8 mouse cellular contexts compared by ENCODE assay signal in the genomic region with DNA sequence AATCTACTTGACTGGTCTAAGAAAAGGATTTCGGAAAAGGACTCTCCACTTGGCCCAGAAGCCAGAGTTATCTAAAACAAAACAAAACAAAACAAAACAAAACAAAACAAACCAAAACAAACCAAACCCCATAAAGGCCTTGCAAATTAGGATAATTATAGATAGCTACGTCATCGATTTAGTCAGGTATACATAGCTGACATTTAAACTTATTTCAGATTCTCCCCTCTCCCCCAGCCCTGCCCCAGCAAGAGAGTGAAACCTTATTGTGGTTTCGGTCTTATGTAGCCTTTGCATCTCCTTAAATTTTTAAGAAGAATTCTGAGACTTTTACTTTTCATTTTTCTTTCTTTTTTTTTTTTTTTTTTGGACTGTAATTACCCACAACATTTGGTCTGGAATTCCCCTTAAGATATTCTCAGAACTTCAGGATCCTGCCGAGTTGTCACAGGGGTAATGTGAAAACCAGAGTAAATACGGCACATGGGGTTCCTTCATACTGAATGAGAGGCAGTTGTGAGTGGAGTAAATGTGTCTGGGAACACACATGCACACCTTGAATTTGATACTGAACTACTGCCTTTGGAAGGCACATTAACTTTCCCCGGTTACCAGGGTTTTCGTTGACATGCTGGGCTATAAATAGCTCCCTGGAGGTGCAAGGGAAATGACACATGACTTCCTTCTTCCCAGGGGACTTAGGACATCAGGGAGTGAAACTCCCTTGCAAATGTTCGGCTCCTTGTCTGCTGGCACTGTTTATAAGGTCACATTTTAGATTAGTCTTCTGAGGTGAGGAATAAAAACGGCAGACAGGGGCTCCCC.
A peak's percentile ranks its signal among the peaks of the same experiment; 100 is the strongest.
DNase-seq lines count a peak whose midpoint lies in the region; ATAC-seq and TF ChIP-seq lines count a peak whose summit lies in the region.

No protein-coding gene starts in this region.

- no peaks in the 10 kb centered on the region for H3K9me3 ChIP-seq in embryonic facial prominence, embryonic 12.5 days
- H3K9me3 ChIP-seq in embryonic facial prominence, embryonic 10.5 days, result no peaks in the 10 kb centered on the region
- H3K9me3 ChIP-seq in liver, postnatal 0 days (ENCODE audit: low read length), result no peaks in the 10 kb centered on the region
- H3K9me3 ChIP-seq in hindbrain, embryonic 11.5 days (ENCODE audit: control insufficient read depth, low read length), result no peaks in the 10 kb centered on the region

- no peak for TF ChIP-seq POLR2A in bone marrow macrophage, adult 2 months (IDR thresholded peaks at IDR 0.05; ENCODE audit: borderline replicate concordance, low read depth, low read length)

- 0 out of 2 replicates have a peak overlapping the region, but pooled peaks have one; percentile 13 for H3K4me2 ChIP-seq in embryonic facial prominence, embryonic 12.5 days (replicated peaks)
- peak overlapping the region; percentile 16 for H3K4me2 ChIP-seq in liver, postnatal 0 days (ENCODE audit: low read depth, low read length)
- no peak overlapping the region for H3K4me2 ChIP-seq in hindbrain, embryonic 11.5 days (replicated peaks; ENCODE audit: low read depth, low read length)

- peaks cover 4% of the 10 kb centered on the region for H3K4me1 ChIP-seq in embryonic facial prominence, embryonic 12.5 days
- peaks cover 15% of the 10 kb centered on the region for H3K4me1 ChIP-seq in embryonic facial prominence, embryonic 10.5 days
- peaks cover 18% of the 10 kb centered on the region for H3K4me1 ChIP-seq in bone marrow macrophage, adult 2 months (ENCODE audit: control insufficient read depth, insufficient read depth, low read length)
- no peaks in the 10 kb centered on the region for H3K4me1 ChIP-seq in liver, postnatal 0 days (ENCODE audit: insufficient read depth)
- H3K4me1 ChIP-seq in hindbrain, embryonic 11.5 days (replicated peaks; ENCODE audit: control insufficient read depth, insufficient read depth, low read length), result no peaks in the 10 kb centered on the region

- no peak for ATAC-seq in embryonic facial prominence, embryonic 12.5 days (ENCODE audit: insufficient number of reproducible peaks, insufficient read depth, low FRiP score, low TSS enrichment)
- ATAC-seq in liver, postnatal 0 days, result peak; percentile 40; the same call in 1 of the 2 replicates
- no peak for ATAC-seq in megakaryocyte-erythroid progenitor cell, adult 5-6 weeks (replicated peaks; ENCODE audit: low FRiP score, low TSS enrichment, poor library complexity, severe bottlenecking)
- no peak for ATAC-seq in hindbrain, embryonic 11.5 days (ENCODE audit: low FRiP score)

- no peak for TF ChIP-seq CTCF in bone marrow macrophage, adult 2 months (IDR thresholded peaks at IDR 0.05; ENCODE audit: low read depth, low read length)
- TF ChIP-seq CTCF in liver, postnatal 0 days (IDR thresholded peaks at IDR 0.05; ENCODE audit: low read depth), result no peak

- H3K36me3 ChIP-seq in embryonic facial prominence, embryonic 12.5 days, result no peaks in the 10 kb centered on the region
- no peaks in the 10 kb centered on the region for H3K36me3 ChIP-seq in embryonic facial prominence, embryonic 10.5 days (replicated peaks)
- no peaks in the 10 kb centered on the region for H3K36me3 ChIP-seq in liver, postnatal 0 days (replicated peaks; ENCODE audit: insufficient read depth, low read length)
- H3K36me3 ChIP-seq in hindbrain, embryonic 11.5 days (ENCODE audit: control insufficient read depth, insufficient read depth, low read length), result no peaks in the 10 kb centered on the region

- TF ChIP-seq EP300 in liver, postnatal 0 days (IDR thresholded peaks at IDR 0.05; ENCODE audit: low read depth), result no peak

- H3K27ac ChIP-seq in embryonic facial prominence, embryonic 12.5 days, result no peak overlapping the region
- H3K27ac ChIP-seq in embryonic facial prominence, embryonic 10.5 days (replicated peaks), result no peak overlapping the region
- H3K27ac ChIP-seq in bone marrow macrophage, adult 2 months (ENCODE audit: insufficient read depth, low read depth, low read length), result peak overlapping the region; percentile 83
- no peak overlapping the region for H3K27ac ChIP-seq in liver, postnatal 0 days (ENCODE audit: low read depth)
- no peak overlapping the region for H3K27ac ChIP-seq in hindbrain, embryonic 11.5 days (ENCODE audit: low read depth, low read length)

- H3K27me3 ChIP-seq in embryonic facial prominence, embryonic 12.5 days, result no peaks in the 10 kb centered on the region
- H3K27me3 ChIP-seq in embryonic facial prominence, embryonic 10.5 days (replicated peaks; ENCODE audit: low read depth, poor library complexity, severe bottlenecking), result no peaks in the 10 kb centered on the region
- H3K27me3 ChIP-seq in liver, postnatal 0 days (ENCODE audit: insufficient read depth, low read length), result no peaks in the 10 kb centered on the region
- no peaks in the 10 kb centered on the region for H3K27me3 ChIP-seq in hindbrain, embryonic 11.5 days (ENCODE audit: control insufficient read depth, insufficient read depth, low read length)

- 43% methylated on average over 10 of the region's 10 CpGs for WGBS in embryonic facial prominence, embryonic 12.5 days
- 55% methylated on average over 10 of the region's 10 CpGs for WGBS in embryonic facial prominence, embryonic 10.5 days
- 29% methylated on average over 10 of the region's 10 CpGs for WGBS in liver, postnatal 0 days (ENCODE audit: insufficient replicate concordance)
- WGBS in hindbrain, embryonic 11.5 days, result 67% methylated on average over 10 of the region's 10 CpGs

- no peak overlapping the region for H3K4me3 ChIP-seq in embryonic facial prominence, embryonic 12.5 days
- H3K4me3 ChIP-seq in embryonic facial prominence, embryonic 10.5 days, result no peak overlapping the region
- H3K4me3 ChIP-seq in bone marrow macrophage, adult 2 months (ENCODE audit: insufficient read depth, low read length), result peak overlapping the region; percentile 49
- no peak overlapping the region for H3K4me3 ChIP-seq in liver, postnatal 0 days (ENCODE audit: low read depth, low read length)
- no peak overlapping the region for H3K4me3 ChIP-seq in hindbrain, embryonic 11.5 days (ENCODE audit: low read depth, low read length)

- no peak overlapping the region for H3K9ac ChIP-seq in embryonic facial prominence, embryonic 12.5 days
- no peak overlapping the region for H3K9ac ChIP-seq in liver, postnatal 0 days (replicated peaks)
- H3K9ac ChIP-seq in hindbrain, embryonic 11.5 days (ENCODE audit: low read depth, low read length), result no peak overlapping the region

- no peak for DNase-seq in embryonic facial prominence, embryonic 10.5 days (ENCODE audit: low spot score)
- peak; percentile 52 for DNase-seq in heart, postnatal 4 days
- no peak for DNase-seq in liver, postnatal 0 days
- DNase-seq in urinary bladder, postnatal 25 days (ENCODE audit: low spot score), result no peak
- DNase-seq in hindbrain, embryonic 11.5 days (ENCODE audit: low spot score), result no peak
